Mouse (Mus musculus) bone marrow, adult 2 months (tissue): ENCODE measurements around the gene Reep3.

Experiments used
- CTCF ChIP-seq: fragments of 200-500 bp; IDR thresholded peaks from 2 replicates; pipeline ENCODE4 v1.5.1; 2011; ENCODE audit warnings: low read length, control low read depth; ENCODE audit not compliant: control insufficient read depth, insufficient read depth
- POLR2A ChIP-seq: fragments of 200-500 bp; IDR thresholded peaks from 2 replicates; pipeline ENCODE4 v1.6.1; 2011; ENCODE audit warnings: low read depth, mild to moderate bottlenecking, control low read depth, low read length, borderline replicate concordance; ENCODE audit not compliant: control insufficient read depth

DNA sequence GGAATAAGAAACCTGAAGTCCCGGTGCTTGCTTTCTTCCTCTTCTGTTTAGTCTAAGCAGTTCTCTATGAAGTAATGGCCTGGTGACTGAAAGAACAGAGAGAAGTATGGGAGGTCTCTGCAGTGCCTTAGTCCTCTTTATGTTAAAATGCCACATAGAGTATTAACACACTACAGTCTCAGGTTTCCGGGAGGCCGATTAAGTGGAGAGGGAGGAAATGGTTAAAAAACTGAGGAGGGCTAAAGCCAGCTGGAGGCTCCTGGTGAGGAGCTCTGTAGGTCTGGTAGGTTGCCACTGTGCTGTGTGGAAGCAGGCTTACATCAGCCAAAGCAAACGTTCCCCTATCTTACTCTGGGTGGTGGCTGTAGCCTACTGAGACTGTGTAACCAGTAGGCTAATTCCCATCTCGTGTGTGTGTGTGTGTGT is 18.9 kb upstream of the Reep3 start:
- TF ChIP-seq CTCF (no peak), POLR2A (no peak)
